Mouse (Mus musculus): ENCODE measurements around the gene Terf2ip. TPM values are rescaled to one million over a fixed set of nuclear protein-coding genes. Genes with fewer than 3 reads are reported as not detected.

Terf2ip gene
- polyA plus RNA-seq, 1 experiment from 2014 or later = 15.7 TPM

DNA sequence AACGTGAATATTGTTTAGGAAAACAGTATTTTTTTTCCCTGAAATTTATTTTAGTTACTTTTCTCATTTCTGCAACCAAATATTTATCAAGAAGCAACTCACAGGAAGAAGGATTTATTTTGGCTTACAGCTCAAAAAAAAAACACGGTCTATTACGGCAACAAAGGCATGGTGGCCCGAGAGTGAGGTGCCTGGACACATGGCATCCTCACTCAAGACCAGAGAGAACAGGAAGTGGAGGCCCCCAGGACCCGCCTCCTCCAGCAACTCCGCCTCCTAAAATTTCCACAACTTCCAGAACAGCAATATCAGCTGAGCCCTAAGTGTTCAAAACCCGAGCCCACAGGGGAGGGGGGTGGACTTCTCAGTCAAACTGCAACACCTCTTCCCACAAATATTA lies 18.3 kb downstream of the Terf2ip start:
- H3K4me1 ChIP-seq (replicated peaks; ENCODE audit: insufficient read depth, low read length) = no peaks in the 10 kb centered on the region
- TF ChIP-seq CTCF (IDR thresholded peaks at IDR 0.05; ENCODE audit: low read depth) = no peak
- no peaks in the 10 kb centered on the region for H3K9me3 ChIP-seq (replicated peaks; ENCODE audit: low read length)
- no peak overlapping the region for H3K4me3 ChIP-seq (replicated peaks; ENCODE audit: low read depth, low read length)
- no peaks in the 10 kb centered on the region for H3K27me3 ChIP-seq (ENCODE audit: insufficient read depth, low read length)
- ATAC-seq (replicated peaks; ENCODE audit: low FRiP score, low read depth) = no peak
- no peak overlapping the region for H3K9ac ChIP-seq (ENCODE audit: low read depth, low read length)
- WGBS = 75% methylated on average over 7 of the region's 7 CpGs
- DNase-seq (ENCODE audit: low spot score) = no peak
- H3K27ac ChIP-seq = no peak overlapping the region
- no peaks in the 10 kb centered on the region for H3K36me3 ChIP-seq (ENCODE audit: insufficient read depth, low read length)
- H3K4me2 ChIP-seq (ENCODE audit: low read length) = no peak overlapping the region

DNA sequence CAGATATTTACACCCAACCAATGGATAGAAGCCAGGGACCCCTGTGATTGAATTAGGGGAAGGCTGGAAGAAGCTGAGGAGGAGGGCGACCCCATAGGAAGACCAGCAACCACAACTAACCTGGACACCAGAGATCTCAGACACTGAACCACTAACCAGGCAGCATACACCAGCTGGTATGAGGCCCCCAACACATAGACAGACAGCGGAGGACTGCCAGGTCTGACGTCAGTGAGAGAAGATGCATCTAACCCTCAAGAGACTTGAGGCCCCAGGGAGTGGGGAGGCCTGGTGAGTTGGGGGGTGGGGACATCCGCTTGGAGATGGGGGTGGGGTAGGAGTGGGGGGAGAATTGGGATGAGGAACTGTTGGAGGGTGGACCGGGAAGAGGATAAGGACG lies 19.5 kb downstream of the Terf2ip start:
- H3K27me3 ChIP-seq (ENCODE audit: insufficient read depth, low read length) = no peaks in the 10 kb centered on the region
- TF ChIP-seq CTCF (IDR thresholded peaks at IDR 0.05; ENCODE audit: low read depth) = no peak

DNA sequence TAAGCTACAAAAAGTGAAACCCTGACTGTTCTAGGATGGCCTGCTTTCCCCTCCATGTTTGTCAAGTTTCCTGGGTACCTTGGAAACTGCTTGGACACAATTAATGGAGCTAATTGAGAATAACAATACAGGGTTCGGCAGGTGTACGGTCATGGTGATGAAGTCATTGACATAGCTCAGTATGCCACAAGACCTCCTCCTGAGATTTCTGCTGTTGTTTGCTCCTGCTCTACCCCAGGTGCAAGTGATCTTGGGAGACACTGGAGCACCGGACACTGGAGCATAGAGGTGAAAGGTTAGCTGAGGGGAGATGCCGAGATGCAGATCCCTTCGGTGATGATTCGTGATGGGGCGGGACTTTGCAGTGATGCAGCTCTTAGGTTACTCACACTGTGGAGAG lies 21.9 kb downstream of the Terf2ip start:
- WGBS = 38% methylated on average over 7 of the region's 7 CpGs
- Histone ChIP-seq H3K9me3 (replicated peaks; ENCODE audit: low read length) (no peaks in the 10 kb centered on the region), H3K27ac (no peak overlapping the region), H3K4me2 (ENCODE audit: low read length) (no peak overlapping the region), H3K9ac (ENCODE audit: low read depth, low read length) (no peak overlapping the region), H3K4me1 (replicated peaks; ENCODE audit: insufficient read depth, low read length) (no peaks in the 10 kb centered on the region), H3K4me3 (replicated peaks; ENCODE audit: low read depth, low read length) (no peak overlapping the region), H3K36me3 (ENCODE audit: insufficient read depth, low read length) (no peaks in the 10 kb centered on the region), H3K27me3 (ENCODE audit: insufficient read depth, low read length) (no peaks in the 10 kb centered on the region)
- TF ChIP-seq CTCF (IDR thresholded peaks at IDR 0.05; ENCODE audit: low read depth) = no peak
- ATAC-seq (replicated peaks; ENCODE audit: low FRiP score, low read depth) = no peak
- no peak for DNase-seq (ENCODE audit: low spot score)

More for the DNA sequence above, 19.5 kb downstream of the Terf2ip start:
- no peaks in the 10 kb centered on the region for H3K9me3 ChIP-seq (replicated peaks; ENCODE audit: low read length)
- no peak overlapping the region for H3K27ac ChIP-seq
- 72% methylated on average over 6 of the region's 6 CpGs for WGBS
- DNase-seq (ENCODE audit: low spot score) (no peak), ATAC-seq (replicated peaks; ENCODE audit: low FRiP score, low read depth) (no peak)
- H3K36me3 ChIP-seq (ENCODE audit: insufficient read depth, low read length) = no peaks in the 10 kb centered on the region
- H3K4me2 ChIP-seq (ENCODE audit: low read length) = no peak overlapping the region
- no peak overlapping the region for H3K4me3 ChIP-seq (replicated peaks; ENCODE audit: low read depth, low read length)
- H3K9ac ChIP-seq (ENCODE audit: low read depth, low read length) = no peak overlapping the region
- H3K4me1 ChIP-seq (replicated peaks; ENCODE audit: insufficient read depth, low read length) = no peaks in the 10 kb centered on the region

DNA sequence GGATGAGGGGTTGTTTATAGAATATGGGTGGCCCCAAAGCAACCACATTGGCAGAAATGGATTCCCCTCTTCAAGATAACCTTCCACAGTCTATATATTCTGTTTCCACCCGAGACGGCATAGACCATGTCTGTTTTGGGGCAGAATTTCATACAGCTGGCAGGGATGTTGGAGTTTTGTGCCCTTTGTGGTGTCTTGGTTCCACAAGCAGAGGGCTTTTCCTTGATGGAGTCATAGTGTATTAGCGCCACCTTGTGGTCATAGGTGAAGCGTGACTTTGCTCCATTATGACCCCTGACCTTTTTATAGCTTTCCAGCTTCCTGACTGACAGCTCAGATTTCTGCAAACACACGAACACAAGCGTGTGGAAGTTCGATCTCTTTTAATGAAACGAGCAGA lies 23.4 kb downstream of the Terf2ip start:
- no peak overlapping the region for H3K27ac ChIP-seq
- no peak overlapping the region for H3K4me2 ChIP-seq (ENCODE audit: low read length)
- TF ChIP-seq CTCF (IDR thresholded peaks at IDR 0.05; ENCODE audit: low read depth) = peak; percentile 84
- DNase-seq (ENCODE audit: low spot score) (peak; percentile 91), ATAC-seq (replicated peaks; ENCODE audit: low FRiP score, low read depth) (no peak)
- H3K4me1 ChIP-seq (replicated peaks; ENCODE audit: insufficient read depth, low read length) = no peaks in the 10 kb centered on the region
- no peaks in the 10 kb centered on the region for H3K36me3 ChIP-seq (ENCODE audit: insufficient read depth, low read length)
- no peaks in the 10 kb centered on the region for H3K9me3 ChIP-seq (replicated peaks; ENCODE audit: low read length)
- WGBS = 9% methylated on average over 8 of the region's 8 CpGs
- H3K4me3 ChIP-seq (replicated peaks; ENCODE audit: low read depth, low read length) = no peak overlapping the region
- H3K9ac ChIP-seq (ENCODE audit: low read depth, low read length) = no peak overlapping the region
- H3K27me3 ChIP-seq (ENCODE audit: insufficient read depth, low read length) = no peaks in the 10 kb centered on the region

DNA sequence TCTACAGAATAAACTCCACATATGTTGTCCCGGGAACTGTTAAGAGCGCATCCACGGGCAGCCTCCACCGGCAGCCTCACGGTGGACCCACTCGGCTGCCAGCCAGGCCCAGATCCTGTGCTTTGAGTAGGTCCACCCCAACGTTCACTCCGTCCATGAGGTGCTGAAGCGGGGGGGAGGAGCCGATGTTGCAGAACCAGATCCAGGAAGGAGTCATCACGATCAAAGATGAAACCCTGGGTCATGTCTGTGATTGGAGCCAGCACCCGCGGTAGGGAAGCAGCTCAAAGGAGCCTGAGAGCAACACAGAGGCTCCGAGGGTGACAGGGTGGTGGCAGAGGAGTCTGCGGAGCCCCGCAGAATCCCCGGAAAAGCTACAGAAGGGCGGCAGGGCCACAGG lies 26.3 kb downstream of the Terf2ip start:
- Histone ChIP-seq H3K9me3 (replicated peaks; ENCODE audit: low read length) (no peaks in the 10 kb centered on the region), H3K36me3 (ENCODE audit: insufficient read depth, low read length) (no peaks in the 10 kb centered on the region), H3K4me1 (replicated peaks; ENCODE audit: insufficient read depth, low read length) (no peaks in the 10 kb centered on the region), H3K9ac (ENCODE audit: low read depth, low read length) (no peak overlapping the region), H3K27ac (no peak overlapping the region), H3K4me2 (ENCODE audit: low read length) (no peak overlapping the region), H3K27me3 (ENCODE audit: insufficient read depth, low read length) (no peaks in the 10 kb centered on the region), H3K4me3 (replicated peaks; ENCODE audit: low read depth, low read length) (no peak overlapping the region)
- TF ChIP-seq CTCF (IDR thresholded peaks at IDR 0.05; ENCODE audit: low read depth) = no peak
- ATAC-seq (replicated peaks; ENCODE audit: low FRiP score, low read depth) = no peak
- WGBS = 79% methylated on average over 18 of the region's 18 CpGs
- DNase-seq (ENCODE audit: low spot score) = no peak

DNA sequence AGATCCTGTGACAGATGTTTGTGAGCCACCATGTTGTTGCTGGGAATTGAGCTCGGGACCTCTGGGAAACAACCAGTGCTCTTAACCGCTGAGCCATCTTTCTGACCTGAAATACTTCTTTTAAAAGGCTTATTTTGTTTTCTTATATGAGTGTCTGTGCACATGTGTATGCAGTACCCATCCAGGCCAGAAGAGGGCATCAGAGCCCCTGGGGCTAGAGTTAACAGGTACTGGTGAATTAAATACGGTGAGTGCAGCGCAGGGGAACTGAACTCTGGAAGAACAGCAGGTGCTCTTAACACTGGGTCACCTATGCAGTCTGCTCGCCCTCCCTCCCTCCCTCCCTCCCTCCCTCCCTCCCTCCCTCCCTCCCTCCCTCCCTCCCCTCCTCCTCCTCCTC lies 34.0 kb downstream of the Terf2ip start:
- Histone ChIP-seq H3K4me2 (ENCODE audit: low read length) (no peak overlapping the region), H3K9ac (ENCODE audit: low read depth, low read length) (no peak overlapping the region), H3K27me3 (ENCODE audit: insufficient read depth, low read length) (no peaks in the 10 kb centered on the region), H3K27ac (no peak overlapping the region), H3K9me3 (replicated peaks; ENCODE audit: low read length) (no peaks in the 10 kb centered on the region), H3K36me3 (ENCODE audit: insufficient read depth, low read length) (no peaks in the 10 kb centered on the region), H3K4me1 (replicated peaks; ENCODE audit: insufficient read depth, low read length) (no peaks in the 10 kb centered on the region), H3K4me3 (replicated peaks; ENCODE audit: low read depth, low read length) (no peak overlapping the region)
- WGBS = 85% methylated on average over 5 of the region's 5 CpGs
- TF ChIP-seq CTCF (IDR thresholded peaks at IDR 0.05; ENCODE audit: low read depth) = peak; percentile 49
- DNase-seq (ENCODE audit: low spot score) (no peak), ATAC-seq (replicated peaks; ENCODE audit: low FRiP score, low read depth) (no peak)

DNA sequence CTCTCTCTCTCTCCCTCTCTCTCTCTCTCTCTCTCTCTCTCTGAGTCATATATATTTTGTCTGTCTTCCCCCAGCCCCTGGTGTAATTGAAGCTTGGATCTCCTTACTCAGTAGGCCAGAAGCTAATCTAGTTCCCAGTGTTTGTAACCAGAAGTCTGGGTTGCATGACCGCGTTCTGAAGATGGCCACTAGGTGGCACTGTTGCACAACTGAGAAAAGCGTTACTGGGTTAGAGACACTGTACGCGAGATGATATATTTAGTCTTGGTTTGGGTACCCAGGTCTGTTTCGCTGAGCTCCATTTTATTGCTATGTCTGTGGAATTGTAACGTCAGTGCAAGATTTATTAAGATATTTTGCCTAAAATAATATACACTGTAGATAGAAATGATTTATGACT lies 34.7 kb downstream of the Terf2ip start:
- peak; percentile 96 for TF ChIP-seq CTCF (IDR thresholded peaks at IDR 0.05; ENCODE audit: low read depth)
- Histone ChIP-seq H3K27me3 (ENCODE audit: insufficient read depth, low read length) (no peaks in the 10 kb centered on the region), H3K36me3 (ENCODE audit: insufficient read depth, low read length) (no peaks in the 10 kb centered on the region), H3K4me2 (ENCODE audit: low read length) (no peak overlapping the region), H3K9me3 (replicated peaks; ENCODE audit: low read length) (no peaks in the 10 kb centered on the region), H3K4me3 (replicated peaks; ENCODE audit: low read depth, low read length) (no peak overlapping the region), H3K27ac (no peak overlapping the region), H3K9ac (ENCODE audit: low read depth, low read length) (no peak overlapping the region), H3K4me1 (replicated peaks; ENCODE audit: insufficient read depth, low read length) (no peaks in the 10 kb centered on the region)
- WGBS = 1% methylated on average over 7 of the region's 7 CpGs
- DNase-seq (ENCODE audit: low spot score) (peak; percentile 89), ATAC-seq (replicated peaks; ENCODE audit: low FRiP score, low read depth) (no peak; the same call in 1 of the 2 replicates)

Data from kidney, postnatal 0 days (tissue).